Mouse (Mus musculus) neural tube, embryonic 12.5 days (tissue): ENCODE results near the gene Fndc3b. TPM values are rescaled to one million over a fixed set of nuclear protein-coding genes. Genes with fewer than 3 reads are reported as not detected.

ENCODE experiments used
- ATAC-seq: fragments of 200-750 bp; cut with Nextera tagmentation; 2 replicates; pipeline ENCODE4 v1.8.0; 2017; ENCODE audit warnings: low read depth, mild to moderate bottlenecking, moderate TSS enrichment, moderate library complexity; ENCODE audit not compliant: low FRiP score
- H3K27ac ChIP-seq: fragments of 300-500 bp; sonication (generic); 2 replicates; pipeline ENCODE4 v1.5.1; 2016
- H3K27me3 ChIP-seq: fragments of 300-500 bp; sonication (generic); replicated peaks from 2 replicates; pipeline ENCODE4 v1.6.1; 2016; ENCODE audit warnings: mild to moderate bottlenecking
- H3K36me3 ChIP-seq: fragments of 300-500 bp; sonication (generic); 2 replicates; pipeline ENCODE4 v1.6.1; 2016; ENCODE audit warnings: mild to moderate bottlenecking
- H3K4me1 ChIP-seq: fragments of 300-500 bp; sonication (generic); 2 replicates; pipeline ENCODE4 v1.6.1; 2016
- H3K4me2 ChIP-seq: fragments of 300-500 bp; sonication (generic); replicated peaks from 2 replicates; pipeline ENCODE4 v1.6.1; 2016; ENCODE audit warnings: mild to moderate bottlenecking
- H3K4me3 ChIP-seq: fragments of 300-500 bp; sonication (generic); 2 replicates; pipeline ENCODE4 v1.5.1; 2016
- H3K9ac ChIP-seq: fragments of 300-500 bp; sonication (generic); 2 replicates; pipeline ENCODE4 v1.6.1; 2016; ENCODE audit warnings: mild to moderate bottlenecking
- H3K9me3 ChIP-seq: fragments of 300-500 bp; sonication (generic); 2 replicates; pipeline ENCODE4 v1.6.1; 2016; ENCODE audit warnings: mild to moderate bottlenecking
- WGBS: fragments of 180-500 bp; shearing (Covaris S2); methylation state at CpG from one replicate; pipeline ENCODE4 v1.1.7; 2016; 5-methylcytosine and 5-hydroxymethylcytosine counted together
- polyA plus RNA-seq: library from polyadenylated mRNA; unstranded; fragments of >200 nt; fragmentation: Nextera tagmentation; extraction: Ambion mirVana; gene quantifications from 2 replicates; pipeline ENCODE4 v1.2.1, GENCODE M21; 2016

Fndc3b gene
- polyA plus RNA-seq, 1 experiment from 2014 or later: 16.0 TPM

GRCm38 (mm10) chr3:27456514-27456913, 254.6 kb downstream of the Fndc3b start:
- H3K4me1 ChIP-seq: no peaks in the 10 kb centered on the region
- H3K4me3 ChIP-seq: no peak overlapping the region
- no peak overlapping the region for H3K9ac ChIP-seq
- H3K27ac ChIP-seq: no peak overlapping the region
- H3K36me3 ChIP-seq: peaks cover 48% of the 10 kb centered on the region
- no peaks in the 10 kb centered on the region for H3K27me3 ChIP-seq
- WGBS: 90% methylated on average over 14 of the region's 14 CpGs
- ATAC-seq: no peak
- H3K9me3 ChIP-seq: no peaks in the 10 kb centered on the region
- no peak overlapping the region for H3K4me2 ChIP-seq

GRCm38 (mm10) chr3:27454402-27455195, 256.5 kb downstream of the Fndc3b start:
- 71% methylated on average over 8 of the region's 8 CpGs for WGBS
- H3K4me3 ChIP-seq: no peak overlapping the region
- H3K4me2 ChIP-seq: no peak overlapping the region
- ATAC-seq: no peak
- no peaks in the 10 kb centered on the region for H3K9me3 ChIP-seq
- H3K27me3 ChIP-seq: no peaks in the 10 kb centered on the region
- no peaks in the 10 kb centered on the region for H3K4me1 ChIP-seq
- no peak overlapping the region for H3K9ac ChIP-seq
- H3K27ac ChIP-seq: no peak overlapping the region
- peaks cover 47% of the 10 kb centered on the region for H3K36me3 ChIP-seq

- H3K4me2 ChIP-seq: no peak overlapping the region
- no peak for ATAC-seq
- H3K36me3 ChIP-seq: peaks cover 43% of the 10 kb centered on the region
- 84% methylated on average over 13 of the region's 13 CpGs for WGBS
- H3K4me1 ChIP-seq: no peaks in the 10 kb centered on the region
- H3K9me3 ChIP-seq: no peaks in the 10 kb centered on the region
- H3K27me3 ChIP-seq: no peaks in the 10 kb centered on the region
- H3K9ac ChIP-seq: no peak overlapping the region
- H3K4me3 ChIP-seq: no peak overlapping the region
- no peak overlapping the region for H3K27ac ChIP-seq
These were observed 257.5 kb downstream of the Fndc3b start for GRCm38 (mm10) chr3:27453453-27454098.

- Histone ChIP-seq H3K36me3 (peaks cover 23% of the 10 kb centered on the region), H3K9me3 (no peaks in the 10 kb centered on the region), H3K9ac (no peak overlapping the region), H3K4me3 (no peak overlapping the region), H3K4me1 (no peaks in the 10 kb centered on the region), H3K27ac (no peak overlapping the region), H3K27me3 (no peaks in the 10 kb centered on the region), H3K4me2 (no peak overlapping the region)
- ATAC-seq: no peak
- WGBS: 89% methylated on average over 4 of the region's 4 CpGs
These were observed 261.7 kb downstream of the Fndc3b start for GRCm38 (mm10) chr3:27449447-27449846.

GRCm38 (mm10) chr3:27448367-27448766, 262.7 kb downstream of the Fndc3b start:
- no peak overlapping the region for H3K4me3 ChIP-seq
- no peak for ATAC-seq
- 91% methylated on average over 9 of the region's 9 CpGs for WGBS

GRCm38 (mm10) chr3:27439704-27440103, 271.4 kb downstream of the Fndc3b start:
- 70% methylated on average over 16 of the region's 16 CpGs for WGBS
- ATAC-seq: no peak
- H3K36me3 ChIP-seq: peaks cover 12% of the 10 kb centered on the region
- H3K27me3 ChIP-seq: no peaks in the 10 kb centered on the region
- no peak overlapping the region for H3K4me2 ChIP-seq
- no peak overlapping the region for H3K4me3 ChIP-seq
- no peak overlapping the region for H3K27ac ChIP-seq
- H3K4me1 ChIP-seq: no peaks in the 10 kb centered on the region
- H3K9ac ChIP-seq: no peak overlapping the region
- no peaks in the 10 kb centered on the region for H3K9me3 ChIP-seq

More at GRCm38 (mm10) chr3:27448367-27448766, 262.7 kb downstream of the Fndc3b start:
- no peak overlapping the region for H3K4me2 ChIP-seq
- H3K9me3 ChIP-seq: no peaks in the 10 kb centered on the region
- H3K27ac ChIP-seq: no peak overlapping the region
- no peaks in the 10 kb centered on the region for H3K27me3 ChIP-seq
- H3K36me3 ChIP-seq: peaks cover 16% of the 10 kb centered on the region
- no peaks in the 10 kb centered on the region for H3K4me1 ChIP-seq
- no peak overlapping the region for H3K9ac ChIP-seq

- H3K4me1 ChIP-seq: no peaks in the 10 kb centered on the region
- no peaks in the 10 kb centered on the region for H3K9me3 ChIP-seq
- H3K27me3 ChIP-seq: no peaks in the 10 kb centered on the region
- H3K4me2 ChIP-seq: no peak overlapping the region
- no peak for ATAC-seq
- WGBS: 63% methylated on average over 6 of the region's 6 CpGs
- H3K36me3 ChIP-seq: peaks cover 12% of the 10 kb centered on the region
- H3K27ac ChIP-seq: no peak overlapping the region
- no peak overlapping the region for H3K4me3 ChIP-seq
- H3K9ac ChIP-seq: no peak overlapping the region
These were observed 275.9 kb downstream of the Fndc3b start for GRCm38 (mm10) chr3:27435096-27435620.

- no peak overlapping the region for H3K9ac ChIP-seq
- ATAC-seq: no peak
- WGBS: 90% methylated on average over 3 of the region's 3 CpGs
- no peaks in the 10 kb centered on the region for H3K9me3 ChIP-seq
- no peaks in the 10 kb centered on the region for H3K4me1 ChIP-seq
- no peak overlapping the region for H3K27ac ChIP-seq
- no peaks in the 10 kb centered on the region for H3K27me3 ChIP-seq
- no peak overlapping the region for H3K4me2 ChIP-seq
- no peak overlapping the region for H3K4me3 ChIP-seq
- peaks cover 4% of the 10 kb centered on the region for H3K36me3 ChIP-seq
These were observed 278.1 kb downstream of the Fndc3b start for GRCm38 (mm10) chr3:27432981-27433380.

GRCm38 (mm10) chr3:27430621-27431263, 280.4 kb downstream of the Fndc3b start:
- 90% methylated on average over 13 of the region's 13 CpGs for WGBS
- H3K4me3 ChIP-seq: no peak overlapping the region
- ATAC-seq: no peak

GRCm38 (mm10) chr3:27427406-27427805, 283.7 kb downstream of the Fndc3b start:
- WGBS: 93% methylated on average over 6 of the region's 6 CpGs
- H3K4me2 ChIP-seq: no peak overlapping the region
- no peak overlapping the region for H3K9ac ChIP-seq
- no peaks in the 10 kb centered on the region for H3K4me1 ChIP-seq
- no peak overlapping the region for H3K4me3 ChIP-seq
- ATAC-seq: no peak
- no peaks in the 10 kb centered on the region for H3K27me3 ChIP-seq
- H3K27ac ChIP-seq: no peak overlapping the region
- H3K36me3 ChIP-seq: peaks cover 5% of the 10 kb centered on the region; the same call in 1 of the 2 replicates
- H3K9me3 ChIP-seq: no peaks in the 10 kb centered on the region

More at GRCm38 (mm10) chr3:27430621-27431263, 280.4 kb downstream of the Fndc3b start:
- no peak overlapping the region for H3K27ac ChIP-seq
- no peaks in the 10 kb centered on the region for H3K27me3 ChIP-seq
- H3K9me3 ChIP-seq: no peaks in the 10 kb centered on the region
- no peaks in the 10 kb centered on the region for H3K4me1 ChIP-seq
- no peak overlapping the region for H3K4me2 ChIP-seq
- H3K9ac ChIP-seq: no peak overlapping the region
- H3K36me3 ChIP-seq: peaks cover 3% of the 10 kb centered on the region; the same call in 1 of the 2 replicates

GRCm38 (mm10) chr3:27424049-27424667, 286.9 kb downstream of the Fndc3b start:
- WGBS: 87% methylated on average over 11 of the region's 11 CpGs
- Histone ChIP-seq H3K9ac (no peak overlapping the region), H3K27ac (no peak overlapping the region), H3K4me3 (no peak overlapping the region), H3K27me3 (no peaks in the 10 kb centered on the region), H3K36me3 (peaks cover 5% of the 10 kb centered on the region; the same call in 1 of the 2 replicates), H3K4me1 (0 out of 2 replicates have a peak, but pooled peaks cover 3% of the 10 kb centered on the region), H3K4me2 (no peak overlapping the region), H3K9me3 (no peaks in the 10 kb centered on the region)
- ATAC-seq: no peak
